Mouse (Mus musculus) embryonic facial prominence, embryonic 12.5 days (tissue): ENCODE data around the gene 9030025P20Rik. TPM values are rescaled to one million over a fixed set of nuclear protein-coding genes. Genes with fewer than 3 reads are reported as not detected.

Experiments
- polyA plus RNA-seq: library from polyadenylated mRNA; unstranded; fragments of >200 nt; fragmentation: Nextera tagmentation; extraction: Ambion mirVana; gene quantifications from 2 replicates; pipeline ENCODE4 v1.2.1, GENCODE M21; 2016

The 9030025P20Rik gene
- polyA plus RNA-seq, 1 experiment from 2014 or later: 12.2 TPM

Other genes starting within 250 kb of the 9030025P20Rik start
- gene Wdr27, start 35.3 kb upstream of the 9030025P20Rik start, polyA plus RNA-seq: 4.7 and 5.8 TPM in 2 replicates
- gene 1600012H06Rik, start 35.3 kb upstream of the 9030025P20Rik start, polyA plus RNA-seq: 30.7 and 33.3 TPM in 2 replicates
- gene Phf10, start 17.2 kb upstream of the 9030025P20Rik start, polyA plus RNA-seq: 34.3 and 34.7 TPM in 2 replicates
- not detected in 2 replicates for gene Gm3417, start 322 bp downstream of the 9030025P20Rik start, polyA plus RNA-seq
- 6.7 and 7.2 TPM in 2 replicates for gene Gm3435, start 31.7 kb downstream of the 9030025P20Rik start, polyA plus RNA-seq
- 101 and 107 TPM in 2 replicates for gene Ermard, start 62.7 kb downstream of the 9030025P20Rik start, polyA plus RNA-seq
- not detected in 2 replicates for gene Tcte3, start 63.0 kb downstream of the 9030025P20Rik start, polyA plus RNA-seq
- gene Gm3448, start 63.1 kb downstream of the 9030025P20Rik start, polyA plus RNA-seq: 4.4 and 4.8 TPM in 2 replicates